15 mouse cellular contexts compared by ENCODE assay signal in the genomic region with DNA sequence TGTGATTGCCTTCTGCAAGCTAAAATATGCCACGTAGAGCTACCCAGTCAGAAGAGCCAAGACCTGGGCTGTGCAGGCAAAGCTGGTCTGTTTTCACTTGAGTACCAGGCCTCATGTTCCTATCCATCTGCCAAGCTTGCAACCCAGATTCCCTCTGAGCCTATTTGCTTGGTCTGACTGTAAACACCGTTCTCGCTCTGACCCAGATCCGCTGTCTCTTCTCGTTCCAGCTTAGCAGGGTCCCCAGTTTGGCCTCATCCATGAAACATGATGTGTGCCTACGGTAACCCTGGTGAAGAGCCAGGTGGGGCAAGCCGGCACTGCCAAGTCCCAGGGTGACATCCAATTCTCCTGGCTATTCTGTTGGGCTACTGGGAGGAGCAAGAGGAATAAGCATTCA.
DNase-seq lines count a peak whose midpoint lies in the region; ATAC-seq and TF ChIP-seq lines count a peak whose summit lies in the region.
"Had no signal": no experiment of that assay in that cellular context is flagged by ENCODE, and none has a peak within 500 bp of the region (broad histone marks: within the 10 kb centered on the region; RNA-seq: fewer than 3 reads in every experiment).

No protein-coding gene starts in this region.

- no peak for DNase-seq in layer of hippocampus, adult 2 months (ENCODE audit: low spot score in 2 of 2)
- no peak for DNase-seq in layer of hippocampus, adult 11-12 months (ENCODE audit: low spot score)
- peak; percentile 77 for DNase-seq in cerebellum, adult 11 months
- peak; percentile 74 for DNase-seq in cerebellum, adult 8-10 months
- peak; percentile 47 for DNase-seq in gastrocnemius, postnatal 14 days
- DNase-seq in left cerebral cortex, postnatal 25 days (ENCODE audit: low spot score in 2 of 2) = no peak
- DNase-seq: adrenal gland, postnatal 14 days; kidney, postnatal 25 days; lung, postnatal 36 days had no signal

- H3K27ac ChIP-seq in layer of hippocampus, adult 2 months = peak overlapping the region; percentile 68
- H3K27ac ChIP-seq: embryonic facial prominence, embryonic 12.5 days; heart, embryonic 15.5 days; hindbrain, embryonic 12.5 days; midbrain, embryonic 13.5 days had no signal

- ATAC-seq in CD4-positive, CD25-positive, alpha-beta regulatory T cell, adult 4 months = no peak
- ATAC-seq: intestine, postnatal 0 days; midbrain, embryonic 13.5 days had no signal

- H3K4me3 ChIP-seq in layer of hippocampus, adult 2 months = no peak overlapping the region
- H3K4me3 ChIP-seq: embryonic facial prominence, embryonic 12.5 days; heart, embryonic 15.5 days; hindbrain, embryonic 12.5 days; midbrain, embryonic 13.5 days had no signal

- intact Hi-C loops in gastrocnemius, postnatal 14 days (cut with DNase I; ENCODE audit: low total_unique reads) = no loop called here
- intact Hi-C loops in left cerebral cortex, postnatal 25 days (cut with DNase I) = no loop called here

- no peak for TF ChIP-seq CTCF in layer of hippocampus, adult 2 months (conservative IDR thresholded peaks at IDR 0.05)

Comparison
In these comparisons a context has a peak if more than half of its experiments do, and no peak if none do; other contexts are left out.
1. DNase-seq: peak in cerebellum, adult 11 months (single experiment), cerebellum, adult 8-10 months (single experiment) and gastrocnemius, postnatal 14 days (single experiment); none in layer of hippocampus, adult 2 months (0 of 2), layer of hippocampus, adult 11-12 months (single experiment) and left cerebral cortex, postnatal 25 days (0 of 2).